Mouse (Mus musculus): ENCODE results near the gene Olfr220.

The Olfr220 gene

DNA sequence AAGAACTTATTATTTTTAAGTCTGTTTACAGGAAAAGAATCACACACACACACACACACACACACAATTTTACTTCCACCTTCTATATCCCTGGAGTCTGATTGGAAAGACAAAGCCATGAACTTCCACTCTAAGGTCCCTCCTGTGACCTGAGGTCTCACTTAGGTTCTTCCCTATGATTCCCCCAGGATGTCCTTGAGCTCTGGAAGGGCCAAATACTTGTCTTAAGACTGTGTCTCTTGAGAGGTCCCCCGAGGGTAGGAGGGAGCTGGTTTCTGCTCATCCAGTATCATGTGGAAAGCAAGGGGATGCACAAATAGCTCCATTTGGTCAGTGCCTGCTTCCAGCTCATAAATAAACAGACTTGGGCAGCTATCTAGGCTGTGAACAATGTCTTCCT lies at the start of gene Olfr220:
Gene Olfr220, plus strand, starts transcription at position 301 of the 400 bp plus-strand sequence.
- DNase-seq (ENCODE audit: low spot score in 2 of 2) = no peak

DNA sequence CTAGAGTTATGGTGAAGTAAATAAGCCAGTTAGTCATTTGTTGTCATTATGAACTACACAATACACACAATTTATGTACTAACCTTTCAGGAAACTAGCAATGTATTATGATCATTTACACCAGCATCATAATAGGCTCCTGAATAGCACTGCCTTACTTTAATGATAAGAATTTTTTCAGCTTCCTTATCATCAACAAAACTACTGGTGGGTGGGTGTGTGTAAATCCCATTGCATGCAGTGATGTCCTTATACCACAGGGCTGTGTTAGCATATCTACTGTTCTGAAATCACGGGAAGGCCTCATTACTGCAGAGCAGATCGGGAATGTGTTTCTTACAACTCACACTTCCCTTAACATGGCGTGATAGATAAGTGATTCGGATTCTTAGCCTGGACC lies 18.9 kb upstream of the Olfr220 start:
- DNase-seq (ENCODE audit: low spot score in 2 of 2) = no peak

DNA sequence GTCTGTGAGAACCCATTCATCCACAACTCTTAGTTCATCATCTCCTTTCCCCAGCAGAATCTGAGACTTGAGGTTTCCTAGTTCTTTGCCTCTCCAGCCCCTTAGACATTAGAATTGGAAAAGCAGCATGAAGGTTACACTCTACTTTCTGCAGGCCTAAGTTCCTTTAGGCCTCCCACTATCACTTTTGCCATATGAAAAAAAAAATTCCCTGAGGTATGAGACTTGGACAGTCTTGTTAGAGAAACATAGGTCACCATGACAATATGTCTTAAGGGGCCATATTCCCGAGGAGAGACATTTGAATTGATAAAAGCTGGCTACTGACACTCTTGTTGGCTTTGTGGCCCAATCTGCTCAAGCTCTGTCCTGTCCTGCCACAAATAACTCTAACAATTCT lies 18.1 kb upstream of the Olfr220 start, which contains the start of gene Olfr414:
Gene Olfr414, plus strand, starts transcription at position 301 of the 400 bp plus-strand sequence.
- DNase-seq (ENCODE audit: low spot score in 2 of 2) = no peak

DNA sequence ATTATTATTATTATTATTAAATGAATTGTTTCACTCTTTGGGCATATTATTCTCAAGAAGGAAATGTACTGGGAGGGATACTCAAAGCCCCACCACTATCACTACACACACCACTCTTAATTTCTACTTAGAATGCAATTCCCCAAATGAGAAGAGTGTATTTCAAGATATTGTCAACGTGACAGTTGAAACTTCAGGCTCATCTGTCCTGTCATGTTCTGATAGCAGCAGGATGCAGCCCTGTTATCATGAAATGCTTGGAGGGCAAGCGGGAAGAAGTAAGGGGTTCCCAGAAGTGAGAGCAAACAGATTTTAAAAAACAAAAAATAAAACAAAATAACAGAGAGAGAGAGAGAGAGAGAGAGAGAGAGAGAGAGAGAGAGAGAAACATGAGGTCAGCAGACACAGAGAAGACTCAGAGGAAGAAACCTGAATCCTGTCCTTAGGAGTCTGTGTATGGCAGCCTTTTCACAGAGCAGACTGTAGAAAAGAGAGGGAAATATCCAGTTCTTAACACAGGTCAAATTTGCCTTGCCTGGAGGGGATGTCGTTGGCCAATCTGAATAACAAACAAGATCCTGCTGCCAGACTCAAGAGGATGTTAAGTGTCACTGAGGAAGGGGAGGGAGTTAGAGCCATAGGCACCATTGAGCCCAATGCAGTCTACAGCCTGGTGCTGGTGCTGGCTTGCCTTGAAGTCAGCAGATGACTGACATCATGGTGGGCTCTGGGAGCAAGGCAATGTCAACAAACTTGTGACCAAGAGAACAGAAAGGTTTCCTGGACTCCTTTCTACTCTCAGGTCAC lies 15.5 kb upstream of the Olfr220 start:
- no peak for DNase-seq (ENCODE audit: low spot score in 2 of 2)

DNA sequence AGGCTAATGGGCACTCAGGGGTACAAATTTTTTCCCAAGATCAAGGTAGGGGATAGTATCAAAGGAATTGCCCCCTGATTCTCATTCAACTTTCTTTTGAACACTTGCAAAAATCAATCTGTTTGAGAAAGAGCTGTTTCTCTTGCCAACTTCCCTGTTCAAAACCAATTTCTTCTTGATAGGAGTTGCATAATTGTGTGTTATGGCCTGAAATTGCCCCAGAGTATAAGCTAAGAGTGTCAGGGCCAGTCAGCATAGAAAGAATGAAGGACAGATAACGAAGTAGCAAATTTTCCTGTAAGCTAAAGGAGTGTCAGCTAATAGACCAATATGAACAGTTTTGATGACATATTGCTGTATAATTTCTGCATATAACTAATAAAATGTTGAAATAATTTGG lies 14.5 kb upstream of the Olfr220 start:
- DNase-seq (ENCODE audit: low spot score in 2 of 2) = no peak

DNA sequence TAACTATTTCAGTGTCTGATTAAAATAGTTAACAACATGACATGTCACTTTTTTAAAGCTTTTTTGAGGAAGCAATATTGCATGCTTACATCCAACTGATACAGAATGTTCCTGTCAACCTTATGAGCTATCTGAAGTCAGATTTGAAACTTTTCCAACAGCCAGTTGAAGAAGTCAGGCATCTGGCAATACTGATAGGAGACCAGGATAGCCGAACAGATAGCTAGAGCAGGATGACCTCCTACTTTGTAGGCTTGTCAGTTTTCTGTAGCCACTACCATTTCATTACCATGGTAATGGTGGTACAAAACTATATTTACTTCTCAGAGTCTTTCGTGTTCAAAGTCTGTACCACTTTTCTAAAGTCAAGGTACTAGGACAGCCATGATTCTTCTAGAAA lies 13.5 kb upstream of the Olfr220 start:
- no peak for DNase-seq (ENCODE audit: low spot score in 2 of 2)

DNA sequence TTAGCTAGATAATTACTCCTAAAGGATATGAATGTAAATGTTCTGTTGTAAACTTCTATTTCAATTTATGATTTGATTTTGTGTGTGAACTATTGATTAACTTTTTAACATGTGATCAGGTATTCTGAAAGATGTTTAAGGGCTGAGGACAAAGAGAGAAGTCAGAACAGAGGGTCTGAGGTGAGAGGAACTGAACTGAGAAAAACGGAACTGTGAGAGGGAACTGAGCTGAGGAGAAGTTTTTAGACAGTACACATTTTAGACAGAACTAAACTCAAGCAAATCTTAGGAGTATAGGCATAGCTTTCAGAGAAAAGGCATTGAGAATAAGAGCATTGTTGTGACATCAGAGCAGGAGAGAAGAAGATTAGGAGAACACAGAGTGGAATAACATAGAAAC lies 7.8 kb upstream of the Olfr220 start:
- DNase-seq (ENCODE audit: low spot score in 2 of 2) = no peak

DNA sequence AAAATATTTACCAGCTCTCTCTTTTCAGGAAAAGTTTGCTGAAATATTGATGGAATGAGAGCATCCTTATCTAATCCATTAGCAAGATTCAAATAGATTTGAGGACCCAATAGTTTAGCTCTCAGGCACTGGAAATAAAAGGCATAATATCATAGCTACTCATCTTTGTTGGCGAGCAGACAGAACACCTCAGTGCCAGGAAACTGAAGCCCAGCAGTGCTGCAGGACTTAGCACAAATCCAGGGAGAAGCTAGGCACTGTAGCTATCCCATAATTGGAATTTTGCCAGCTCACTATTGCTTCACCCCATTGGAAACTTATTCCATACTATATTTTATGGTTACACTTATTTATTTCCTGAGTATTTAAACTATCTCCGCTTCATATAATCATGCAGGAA lies 13.2 kb downstream of the Olfr220 start:
- no peak for DNase-seq (ENCODE audit: low spot score in 2 of 2)

DNA sequence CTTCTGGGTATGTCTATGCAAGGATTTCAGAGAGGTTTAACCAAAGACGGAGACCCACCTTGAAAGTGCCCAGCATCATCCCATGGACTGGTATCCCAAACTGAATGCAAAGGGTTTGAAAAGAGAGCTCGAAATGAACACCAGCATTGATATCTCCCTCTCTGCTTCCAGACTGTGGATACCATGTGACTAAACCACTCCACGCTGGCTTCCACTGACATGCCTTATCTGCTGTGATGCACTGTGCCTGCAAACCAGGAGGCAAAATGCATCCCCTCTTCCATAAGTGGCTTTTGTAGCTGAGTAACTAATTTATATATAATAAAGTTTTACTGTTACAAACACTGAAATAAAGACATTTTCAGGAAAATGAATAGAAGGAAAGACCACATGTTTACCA lies 23.5 kb downstream of the Olfr220 start:
- no peak for DNase-seq (ENCODE audit: low spot score in 2 of 2)

DNA sequence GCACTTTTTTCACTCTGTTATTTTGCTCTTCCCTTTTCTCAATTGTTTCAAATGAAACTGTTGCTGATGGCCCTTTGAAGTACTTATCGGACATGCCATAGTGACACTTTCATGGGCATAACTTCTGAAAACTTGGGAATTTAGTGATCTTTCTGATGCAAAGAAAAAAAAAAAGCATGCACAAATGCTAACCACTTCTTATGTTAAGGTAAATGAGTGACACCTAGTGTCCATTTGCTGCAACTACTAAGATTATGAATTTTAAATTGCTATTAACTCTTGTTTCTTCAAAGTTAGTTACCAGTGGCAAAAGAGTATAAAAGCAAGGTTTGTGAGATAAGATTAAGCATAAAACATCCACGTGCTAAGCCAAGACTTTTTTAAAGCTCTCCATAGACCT lies 24.4 kb downstream of the Olfr220 start:
- no peak for DNase-seq (ENCODE audit: low spot score in 2 of 2)

DNA sequence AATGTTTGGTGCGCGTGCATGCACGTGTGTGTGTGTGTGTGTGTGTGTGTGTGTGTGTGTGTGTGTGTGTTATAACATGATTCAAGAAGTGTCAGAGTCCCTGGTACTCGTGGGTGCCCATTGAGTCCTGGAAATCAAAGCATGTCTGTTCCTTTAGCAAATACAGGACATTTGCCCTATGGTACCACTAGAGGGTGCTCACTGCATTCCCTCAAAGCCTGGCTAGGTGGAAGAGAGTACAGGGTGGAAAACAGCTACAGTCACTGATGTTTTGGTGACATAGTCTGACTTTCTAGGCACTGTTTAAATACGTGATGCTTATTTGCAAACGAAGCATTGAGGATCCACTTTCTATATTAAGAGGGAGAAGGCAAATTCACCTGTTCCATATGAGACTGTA lies 27.9 kb downstream of the Olfr220 start:
- DNase-seq (ENCODE audit: low spot score in 2 of 2) = peak in 1 of 2 experiments; percentile 60

DNA sequence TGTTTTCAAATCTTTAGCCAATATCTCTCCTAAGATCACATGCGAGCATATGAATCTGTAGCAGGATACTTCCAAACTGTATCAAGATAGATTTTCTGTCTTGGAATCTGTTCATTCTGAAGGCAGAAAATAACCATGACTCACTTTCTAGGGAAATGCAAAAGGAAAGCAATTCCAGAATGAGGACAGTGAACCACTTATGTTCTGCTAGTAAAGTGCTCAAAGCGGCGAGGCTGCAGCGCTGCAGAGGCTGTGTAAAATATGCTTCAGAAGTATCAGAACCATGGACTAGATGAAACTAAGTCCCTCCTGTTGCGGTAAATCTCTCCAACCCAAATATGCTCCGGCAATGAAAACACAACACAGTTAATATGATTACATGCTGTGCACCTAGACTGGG lies 40.7 kb downstream of the Olfr220 start:
- DNase-seq (ENCODE audit: low spot score in 2 of 2) = peak in 1 of 2 experiments; percentile 31

DNA sequence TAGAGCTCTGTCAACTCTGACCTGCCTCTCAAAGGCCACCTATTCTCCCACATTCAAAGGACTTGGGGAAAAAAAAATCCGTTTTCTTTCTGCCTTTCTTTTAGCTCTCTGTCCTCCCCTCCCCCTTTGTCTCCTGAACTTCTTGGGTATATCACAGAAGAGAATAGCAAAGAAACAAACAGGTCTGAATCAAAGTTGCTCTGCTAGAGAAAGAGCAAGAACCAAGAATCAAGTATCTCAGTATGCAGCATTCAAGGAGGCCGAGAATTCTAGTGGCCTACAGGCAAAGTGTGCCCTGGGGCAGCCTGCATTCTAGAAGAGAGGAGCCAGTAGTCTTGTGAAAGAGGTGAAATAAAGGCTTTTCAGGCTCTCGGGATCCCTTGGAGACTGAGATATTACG lies 58.2 kb downstream of the Olfr220 start:
- no peak for DNase-seq (ENCODE audit: low spot score in 2 of 2)
